Mouse (Mus musculus) kidney, embryonic 16.5 days (tissue): ENCODE results near the gene Papola. TPM values are rescaled to one million over a fixed set of nuclear protein-coding genes. Genes with fewer than 3 reads are reported as not detected.

Experiments
- ATAC-seq: fragments of 200-750 bp; cut with Nextera tagmentation; 2 replicates; pipeline ENCODE4 v1.8.0; 2017; ENCODE audit warnings: moderate TSS enrichment; ENCODE audit not compliant: low FRiP score, low TSS enrichment
- H3K27ac ChIP-seq: fragments of 300-500 bp; sonication (generic); 2 replicates; pipeline ENCODE4 v1.5.1; 2014; ENCODE audit warnings: low read length
- H3K27me3 ChIP-seq: fragments of 300-500 bp; sonication (generic); 2 replicates; pipeline ENCODE4 v1.6.1; 2014; ENCODE audit warnings: low read length, control low read depth, mixed read lengths; ENCODE audit not compliant: insufficient read depth
- H3K36me3 ChIP-seq: fragments of 300-500 bp; sonication (generic); 2 replicates; pipeline ENCODE4 v1.6.1; 2014; ENCODE audit warnings: low read length, control low read depth, mixed read lengths; ENCODE audit not compliant: insufficient read depth
- H3K4me1 ChIP-seq: fragments of 300-500 bp; sonication (generic); 2 replicates; pipeline ENCODE4 v1.6.1; 2014; ENCODE audit warnings: low read length, control low read depth, mixed read lengths; ENCODE audit not compliant: insufficient read depth
- H3K4me2 ChIP-seq: fragments of 300-500 bp; sonication (generic); replicated peaks from 2 replicates; pipeline ENCODE4 v1.6.1; 2014; ENCODE audit warnings: low read depth, low read length
- H3K4me3 ChIP-seq: fragments of 300-500 bp; sonication (generic); 2 replicates; pipeline ENCODE4 v1.5.1; 2014; ENCODE audit warnings: mild to moderate bottlenecking, low read length
- H3K9ac ChIP-seq: fragments of 300-500 bp; sonication (generic); replicated peaks from 2 replicates; pipeline ENCODE4 v1.6.1; 2014; ENCODE audit warnings: low read length
- H3K9me3 ChIP-seq: fragments of 300-500 bp; sonication (generic); 2 replicates; pipeline ENCODE4 v1.6.1; 2016; ENCODE audit warnings: low read length, control low read depth
- WGBS: fragments of 180-500 bp; shearing (Covaris S2); extraction: QIAGEN DNeasy Blood & Tissue Kit; methylation state at CpG from one replicate; pipeline ENCODE4 v1.1.7; 2014; 5-methylcytosine and 5-hydroxymethylcytosine counted together
- polyA plus RNA-seq: library from polyadenylated mRNA; unstranded; fragments of >200 nt; fragmentation: Nextera tagmentation; extraction: Ambion mirVana; gene quantifications from 2 replicates; pipeline ENCODE4 v1.2.1, GENCODE M21; 2015

Gene Papola
- polyA plus RNA-seq: 191 and 197 TPM in 2 replicates

DNA sequence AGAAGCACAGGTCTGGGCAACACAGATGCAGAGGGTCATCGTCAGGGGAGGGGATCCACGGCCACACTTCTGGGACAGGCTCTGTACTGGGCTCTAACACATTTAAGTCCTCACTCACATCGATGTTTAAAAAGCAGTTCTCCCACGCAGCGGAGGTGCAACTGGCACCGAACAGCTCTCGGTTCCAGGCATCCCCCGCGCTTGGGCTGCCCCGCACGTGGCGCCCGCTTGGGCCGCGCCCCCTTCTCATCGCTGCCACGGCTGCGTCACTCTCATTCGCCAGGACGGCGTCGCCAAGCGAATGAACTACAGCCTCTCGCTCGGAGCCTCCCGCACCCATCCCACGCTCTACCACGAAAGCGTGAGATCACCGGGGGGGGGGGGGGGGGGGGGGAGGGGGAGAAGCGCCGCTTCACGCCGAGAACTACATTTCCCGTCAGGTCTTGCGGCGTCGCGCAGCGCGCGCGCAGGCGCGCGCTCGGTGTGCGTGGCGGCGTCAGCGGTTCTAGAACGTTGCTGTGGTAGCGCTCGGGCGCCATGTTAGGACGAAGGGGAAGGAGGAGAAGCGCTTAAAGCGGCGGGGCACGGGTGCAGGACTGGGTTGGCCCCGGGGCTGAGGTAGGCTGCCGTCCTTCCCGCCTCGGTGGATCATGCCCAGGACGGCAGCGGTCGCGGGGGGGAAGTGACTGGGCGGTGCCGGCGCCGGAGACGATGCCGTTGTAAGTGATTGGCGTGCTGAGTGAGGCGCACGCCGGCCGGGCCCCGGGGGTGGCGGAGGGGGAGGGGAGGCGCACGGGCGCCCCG, at the start of gene Papola:
Gene Papola, plus strand, starts transcription at position 499 of the 804 bp plus-strand sequence.
- peak within 1 kb of the TSS; percentile 98 for H3K27ac ChIP-seq
- 0 out of 2 replicates have a peak, but pooled peaks cover 2% of the 10 kb centered on the region for H3K36me3 ChIP-seq
- H3K4me2 ChIP-seq: peak within 1 kb of the TSS; percentile 86
- WGBS: under 1% methylated on average over 72 of the region's 85 CpGs
- H3K4me3 ChIP-seq: peak within 1 kb of the TSS; percentile 84
- peak within 1 kb of the TSS; percentile 95 for H3K9ac ChIP-seq
- H3K27me3 ChIP-seq: no peaks in the 10 kb centered on the region
- peak; percentile 95 for ATAC-seq
- H3K9me3 ChIP-seq: no peaks in the 10 kb centered on the region
- H3K4me1 ChIP-seq: peaks cover 18% of the 10 kb centered on the region

DNA sequence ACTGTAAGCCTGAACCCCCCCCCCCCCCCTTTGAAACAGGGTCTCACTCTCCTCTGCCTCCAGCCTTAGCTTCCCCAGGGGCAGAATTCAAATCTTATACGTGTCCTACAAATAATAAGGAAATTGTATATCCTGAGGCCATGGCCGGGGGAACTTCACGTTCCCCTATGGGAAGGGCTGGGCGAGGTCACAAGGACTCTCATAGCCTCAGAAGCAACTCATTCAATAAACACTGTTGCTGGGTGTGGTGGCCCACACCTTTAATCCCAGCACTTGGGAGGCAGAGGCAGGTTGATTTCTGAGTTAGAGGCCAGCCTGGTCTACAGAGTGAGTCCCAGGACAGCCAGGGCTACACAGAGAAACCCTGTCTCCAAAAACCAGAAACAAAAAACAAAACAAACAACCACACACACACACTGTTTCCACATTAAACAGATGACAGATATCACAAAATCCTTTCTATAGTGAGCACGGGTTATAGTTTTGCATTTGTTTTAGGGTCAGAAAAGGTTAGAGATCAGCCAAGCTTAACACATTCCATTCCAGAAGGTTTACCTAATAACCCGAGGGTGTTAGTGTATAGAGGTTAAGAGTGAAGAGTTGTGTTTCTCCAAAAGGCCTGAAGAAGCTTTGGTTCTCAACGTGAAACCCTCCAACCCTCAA, 49.1 kb upstream of the Papola start:
- peak; percentile 46 for ATAC-seq
- Histone ChIP-seq H3K9ac (no peak overlapping the region), H3K4me2 (no peak overlapping the region), H3K36me3 (no peaks in the 10 kb centered on the region), H3K27ac (peak overlapping the region; percentile 44), H3K4me3 (no peak overlapping the region), H3K9me3 (peaks cover 2% of the 10 kb centered on the region; the same call in 1 of the 2 replicates), H3K4me1 (no peaks in the 10 kb centered on the region), H3K27me3 (no peaks in the 10 kb centered on the region)
- WGBS: 57% methylated on average over 7 of the region's 7 CpGs

GRCm38 (mm10) chr12:105735889-105736251, 48.6 kb upstream of the Papola start:
- Histone ChIP-seq H3K27me3 (no peaks in the 10 kb centered on the region), H3K4me3 (no peak overlapping the region), H3K36me3 (no peaks in the 10 kb centered on the region), H3K4me1 (no peaks in the 10 kb centered on the region), H3K4me2 (no peak overlapping the region), H3K27ac (peak overlapping the region; percentile 44), H3K9ac (no peak overlapping the region), H3K9me3 (peaks cover 2% of the 10 kb centered on the region; the same call in 1 of the 2 replicates)
- peak; percentile 72 for ATAC-seq
- 65% methylated on average over 6 of the region's 6 CpGs for WGBS

DNA sequence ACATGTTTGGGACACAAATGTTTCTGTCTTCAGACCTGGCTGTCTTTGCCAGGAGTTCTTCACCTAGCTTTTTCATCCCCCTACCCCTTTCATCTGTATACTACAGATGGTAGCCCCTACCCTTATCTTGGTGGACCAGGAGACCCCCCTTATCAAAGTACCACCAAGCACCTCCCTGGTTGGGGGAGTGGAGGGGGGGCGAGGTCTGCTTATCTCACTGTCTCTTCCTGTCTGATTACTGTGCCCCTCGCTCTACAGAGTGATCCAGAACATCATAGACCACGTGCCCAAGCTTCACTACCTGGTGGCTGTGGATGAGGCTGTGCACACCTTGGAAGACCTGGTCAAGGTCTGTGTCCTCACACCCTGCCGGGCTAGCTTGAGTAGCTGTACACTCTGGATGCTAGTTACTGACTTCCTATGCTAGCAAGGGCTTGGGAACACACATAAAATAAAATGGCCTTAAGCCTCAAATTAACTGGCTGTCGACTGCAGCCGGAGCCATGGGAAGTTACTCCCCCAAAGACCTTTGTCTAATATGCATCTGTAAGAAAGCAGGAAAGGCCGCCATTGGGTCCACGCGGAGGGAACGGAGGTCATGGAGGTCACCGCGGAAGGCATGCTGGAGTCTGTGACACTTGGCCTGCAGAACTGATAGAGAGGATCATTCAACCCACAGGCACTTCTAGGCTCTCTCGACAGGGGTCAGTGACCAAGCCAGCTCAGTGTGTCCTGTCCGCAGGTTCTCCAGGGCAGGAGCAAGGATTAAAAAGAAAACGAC, 46.0 kb upstream of the Papola start:
- Histone ChIP-seq H3K4me1 (no peaks in the 10 kb centered on the region), H3K36me3 (no peaks in the 10 kb centered on the region), H3K9me3 (peaks cover 2% of the 10 kb centered on the region; the same call in 1 of the 2 replicates), H3K27me3 (no peaks in the 10 kb centered on the region), H3K27ac (no peak overlapping the region), H3K4me3 (no peak overlapping the region), H3K9ac (no peak overlapping the region), H3K4me2 (no peak overlapping the region)
- 53% methylated on average over 15 of the region's 15 CpGs for WGBS
- ATAC-seq: no peak

DNA sequence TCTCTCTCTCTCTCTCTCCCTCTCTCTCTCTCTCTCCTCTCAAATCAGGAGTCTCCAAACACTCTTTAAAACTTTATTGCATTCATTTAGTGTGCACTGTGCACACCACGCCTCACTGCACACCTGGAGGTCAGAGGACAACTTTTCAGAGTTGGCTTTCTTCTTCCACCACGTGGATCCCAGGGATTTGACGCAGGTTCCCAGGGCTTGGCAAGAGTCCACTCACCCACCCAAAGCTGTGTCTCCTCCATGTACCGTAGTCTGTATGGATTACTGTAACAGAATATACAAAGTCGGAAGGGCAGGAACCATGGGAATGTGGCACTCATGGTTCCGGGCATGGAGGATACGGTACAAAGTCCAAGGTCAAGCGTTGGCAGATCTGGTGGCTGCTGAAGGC, 44.8 kb upstream of the Papola start:
- ATAC-seq: no peak
- Histone ChIP-seq H3K9me3 (peaks cover 2% of the 10 kb centered on the region; the same call in 1 of the 2 replicates), H3K4me1 (no peaks in the 10 kb centered on the region), H3K9ac (no peak overlapping the region), H3K4me3 (no peak overlapping the region), H3K27me3 (no peaks in the 10 kb centered on the region), H3K4me2 (no peak overlapping the region), H3K27ac (no peak overlapping the region), H3K36me3 (no peaks in the 10 kb centered on the region)
- 71% methylated on average over 8 of the region's 8 CpGs for WGBS

DNA sequence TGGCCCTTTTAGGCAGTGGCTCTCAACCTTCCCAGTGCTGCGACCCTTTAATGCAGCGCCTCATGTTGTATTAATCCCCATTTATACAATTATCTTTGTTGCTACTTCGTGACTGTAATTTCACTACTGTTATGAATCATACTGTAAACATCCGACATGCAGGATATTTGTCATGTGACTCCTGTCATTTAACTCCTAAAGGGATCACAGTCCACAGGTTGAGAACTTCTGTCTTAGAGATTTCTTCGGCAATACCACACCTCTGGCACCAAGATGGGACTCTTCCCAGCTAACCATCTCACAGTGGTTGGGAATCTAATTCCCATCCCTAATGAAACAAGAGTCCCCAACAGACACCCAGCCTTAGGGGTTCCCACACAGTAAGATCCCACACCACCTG, 36.4 kb upstream of the Papola start:
- Histone ChIP-seq H3K27ac (no peak overlapping the region), H3K4me3 (no peak overlapping the region), H3K9me3 (no peaks in the 10 kb centered on the region), H3K4me1 (no peaks in the 10 kb centered on the region), H3K9ac (no peak overlapping the region), H3K4me2 (no peak overlapping the region), H3K27me3 (no peaks in the 10 kb centered on the region), H3K36me3 (no peaks in the 10 kb centered on the region)
- WGBS: 84% methylated on average over 5 of the region's 5 CpGs
- no peak for ATAC-seq

DNA sequence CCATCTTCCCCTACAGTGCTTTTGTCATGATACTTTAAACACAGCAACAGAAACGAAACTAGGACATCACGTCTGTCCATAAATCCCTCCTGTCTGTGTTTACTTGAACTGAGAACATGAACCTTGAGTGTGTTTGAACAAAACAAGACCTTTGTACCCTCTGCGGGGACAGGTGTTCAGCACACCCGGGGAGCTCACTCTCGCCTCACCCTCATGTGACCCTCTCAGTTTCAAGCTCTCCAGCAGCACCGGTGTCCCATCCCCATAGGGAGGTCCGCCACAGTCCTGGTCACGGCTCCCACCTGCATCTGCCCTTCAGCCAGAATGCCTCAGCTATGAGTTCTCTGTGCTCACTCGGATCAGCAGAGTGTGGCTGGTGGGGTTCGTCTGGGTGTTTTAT, 30.7 kb upstream of the Papola start:
- Histone ChIP-seq H3K9ac (no peak overlapping the region), H3K4me2 (no peak overlapping the region), H3K4me1 (peaks cover 6% of the 10 kb centered on the region; the same call in 1 of the 2 replicates), H3K4me3 (no peak overlapping the region), H3K27me3 (no peaks in the 10 kb centered on the region), H3K9me3 (no peaks in the 10 kb centered on the region), H3K27ac (no peak overlapping the region), H3K36me3 (no peaks in the 10 kb centered on the region)
- WGBS: 46% methylated on average over 10 of the region's 10 CpGs
- peak; percentile 59; the same call in 1 of the 2 replicates for ATAC-seq

DNA sequence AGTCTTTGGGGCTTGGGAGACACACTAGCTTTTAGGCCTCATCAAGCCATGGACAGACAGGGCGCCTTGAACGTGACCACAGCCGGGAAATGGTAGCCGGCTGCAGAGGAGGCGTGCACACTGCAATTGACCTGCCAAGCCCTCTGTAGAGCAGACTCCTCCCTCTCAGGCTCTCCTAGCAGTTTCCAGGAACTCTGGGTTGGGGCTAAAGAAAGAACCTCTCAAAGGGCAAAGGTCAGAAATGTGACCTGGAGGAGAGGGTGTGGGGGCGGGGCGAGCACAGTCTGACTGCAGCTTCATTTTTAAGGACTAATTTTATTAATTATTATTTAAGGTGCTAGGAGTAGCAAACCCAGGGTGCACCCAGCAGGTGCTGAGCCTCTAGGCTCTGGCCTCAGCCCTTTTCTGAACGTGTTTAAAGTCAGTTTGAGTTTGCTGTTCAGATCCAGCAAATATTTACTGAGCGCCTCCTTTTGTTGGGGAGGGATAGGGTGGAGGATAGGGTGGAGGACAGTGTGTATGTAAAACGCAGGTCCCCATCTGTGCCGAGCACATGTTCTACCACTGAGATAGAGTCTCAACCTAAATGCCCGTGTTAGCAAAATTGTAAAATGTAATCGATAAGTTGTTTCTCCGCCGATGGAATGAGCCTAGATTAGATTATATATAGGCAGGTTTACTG, 26.5 kb upstream of the Papola start:
- no peak overlapping the region for H3K4me3 ChIP-seq
- peaks cover 14% of the 10 kb centered on the region for H3K4me1 ChIP-seq
- 0 out of 2 replicates have a peak overlapping the region, but pooled peaks have one; percentile 18 for H3K27ac ChIP-seq
- ATAC-seq: peak; percentile 83
- WGBS: 44% methylated on average over 15 of the region's 15 CpGs
- no peaks in the 10 kb centered on the region for H3K27me3 ChIP-seq
- H3K9me3 ChIP-seq: no peaks in the 10 kb centered on the region
- no peak overlapping the region for H3K9ac ChIP-seq
- H3K4me2 ChIP-seq: no peak overlapping the region
- H3K36me3 ChIP-seq: no peaks in the 10 kb centered on the region

- no peak overlapping the region for H3K4me3 ChIP-seq
- peaks cover 14% of the 10 kb centered on the region for H3K4me1 ChIP-seq
- ATAC-seq: no peak
- H3K4me2 ChIP-seq: no peak overlapping the region
- H3K27me3 ChIP-seq: no peaks in the 10 kb centered on the region
- WGBS: 81% methylated on average over 2 of the region's 2 CpGs
- no peaks in the 10 kb centered on the region for H3K36me3 ChIP-seq
- no peak overlapping the region for H3K9ac ChIP-seq
- H3K9me3 ChIP-seq: no peaks in the 10 kb centered on the region
- H3K27ac ChIP-seq: no peak overlapping the region
Observed at GRCm38 (mm10) chr12:105758911-105759310, 25.6 kb upstream of the Papola start.
